Mouse (Mus musculus): ENCODE data around the gene Fam50b. TPM values are rescaled to one million over a fixed set of nuclear protein-coding genes. Genes with fewer than 3 reads are reported as not detected.

Gene Fam50b
- polyA plus RNA-seq, 1 experiment from 2014 or later, result 0.12 TPM

- TF ChIP-seq EP300 (IDR thresholded peaks at IDR 0.05; ENCODE audit: low read depth) (no peak), CTCF (IDR thresholded peaks at IDR 0.05; ENCODE audit: low read depth) (no peak)
- Histone ChIP-seq H3K27ac (ENCODE audit: low read depth) (no peak overlapping the region), H3K9me3 (ENCODE audit: low read length) (no peaks in the 10 kb centered on the region), H3K4me2 (ENCODE audit: low read depth, low read length) (no peak overlapping the region), H3K36me3 (replicated peaks; ENCODE audit: insufficient read depth, low read length) (no peaks in the 10 kb centered on the region), H3K9ac (replicated peaks) (no peak overlapping the region), H3K4me3 (ENCODE audit: low read depth, low read length) (no peak overlapping the region), H3K27me3 (ENCODE audit: insufficient read depth, low read length) (no peaks in the 10 kb centered on the region), H3K4me1 (ENCODE audit: insufficient read depth) (peaks cover 3% of the 10 kb centered on the region; the same call in 1 of the 2 replicates)
- DNase-seq (no peak), ATAC-seq (no peak)
- 44% methylated on average over 1 of the region's 1 CpGs for WGBS (ENCODE audit: insufficient replicate concordance)
These were observed 21.8 kb upstream of the Fam50b start for GRCm38 (mm10) chr13:34712881-34713280.

- WGBS (ENCODE audit: insufficient replicate concordance), result 58% methylated on average over 7 of the region's 7 CpGs
These were observed 19.2 kb upstream of the Fam50b start for GRCm38 (mm10) chr13:34715437-34715838.

GRCm38 (mm10) chr13:34724831-34725592 lies 9.6 kb upstream of the Fam50b start:
- ATAC-seq (peak; percentile 96), DNase-seq (no peak)
- peak overlapping the region; percentile 79 for H3K27ac ChIP-seq (ENCODE audit: low read depth)
- H3K4me3 ChIP-seq (ENCODE audit: low read depth, low read length), result no peak overlapping the region
- no peak overlapping the region for H3K4me2 ChIP-seq (ENCODE audit: low read depth, low read length)
- no peak overlapping the region for H3K9ac ChIP-seq (replicated peaks)
- H3K27me3 ChIP-seq (ENCODE audit: insufficient read depth, low read length), result no peaks in the 10 kb centered on the region
- H3K4me1 ChIP-seq (ENCODE audit: insufficient read depth), result peaks cover 7% of the 10 kb centered on the region; the same call in 1 of the 2 replicates
- WGBS (ENCODE audit: insufficient replicate concordance), result 52% methylated on average over 8 of the region's 8 CpGs
- no peak for TF ChIP-seq EP300 (IDR thresholded peaks at IDR 0.05; ENCODE audit: low read depth)
- TF ChIP-seq CTCF (IDR thresholded peaks at IDR 0.05; ENCODE audit: low read depth), result no peak
- H3K9me3 ChIP-seq (ENCODE audit: low read length), result 0 out of 2 replicates have a peak, but pooled peaks cover 2% of the 10 kb centered on the region
- H3K36me3 ChIP-seq (replicated peaks; ENCODE audit: insufficient read depth, low read length), result no peaks in the 10 kb centered on the region

More at GRCm38 (mm10) chr13:34715437-34715838, 19.2 kb upstream of the Fam50b start:
- no peak for ATAC-seq
- H3K27me3 ChIP-seq (ENCODE audit: insufficient read depth, low read length), result no peaks in the 10 kb centered on the region
- no peaks in the 10 kb centered on the region for H3K9me3 ChIP-seq (ENCODE audit: low read length)
- DNase-seq, result no peak
- no peak overlapping the region for H3K4me2 ChIP-seq (ENCODE audit: low read depth, low read length)
- no peaks in the 10 kb centered on the region for H3K36me3 ChIP-seq (replicated peaks; ENCODE audit: insufficient read depth, low read length)
- TF ChIP-seq EP300 (IDR thresholded peaks at IDR 0.05; ENCODE audit: low read depth) (no peak), CTCF (IDR thresholded peaks at IDR 0.05; ENCODE audit: low read depth) (no peak)
- no peak overlapping the region for H3K27ac ChIP-seq (ENCODE audit: low read depth)
- H3K4me1 ChIP-seq (ENCODE audit: insufficient read depth), result no peaks in the 10 kb centered on the region
- H3K9ac ChIP-seq (replicated peaks), result no peak overlapping the region
- no peak overlapping the region for H3K4me3 ChIP-seq (ENCODE audit: low read depth, low read length)

GRCm38 (mm10) chr13:34725800-34726476 lies 8.7 kb upstream of the Fam50b start:
- WGBS (ENCODE audit: insufficient replicate concordance), result 16% methylated on average over 9 of the region's 9 CpGs
- Histone ChIP-seq H3K4me1 (ENCODE audit: insufficient read depth) (peaks cover 7% of the 10 kb centered on the region; the same call in 1 of the 2 replicates), H3K27ac (ENCODE audit: low read depth) (peak overlapping the region; percentile 79), H3K9me3 (ENCODE audit: low read length) (0 out of 2 replicates have a peak, but pooled peaks cover 2% of the 10 kb centered on the region), H3K36me3 (replicated peaks; ENCODE audit: insufficient read depth, low read length) (no peaks in the 10 kb centered on the region), H3K27me3 (ENCODE audit: insufficient read depth, low read length) (no peaks in the 10 kb centered on the region), H3K4me2 (ENCODE audit: low read depth, low read length) (peak overlapping the region; percentile 10), H3K9ac (replicated peaks) (no peak overlapping the region), H3K4me3 (ENCODE audit: low read depth, low read length) (no peak overlapping the region)
- no peak for DNase-seq
- no peak for ATAC-seq
- TF ChIP-seq EP300 (IDR thresholded peaks at IDR 0.05; ENCODE audit: low read depth), result no peak

- no peak for DNase-seq
- 0 out of 2 replicates have a peak, but pooled peaks cover 2% of the 10 kb centered on the region for H3K9me3 ChIP-seq (ENCODE audit: low read length)
- no peak overlapping the region for H3K9ac ChIP-seq (replicated peaks)
- ATAC-seq, result no peak
- no peak overlapping the region for H3K4me3 ChIP-seq (ENCODE audit: low read depth, low read length)
- TF ChIP-seq CTCF (IDR thresholded peaks at IDR 0.05; ENCODE audit: low read depth), result no peak
- TF ChIP-seq EP300 (IDR thresholded peaks at IDR 0.05; ENCODE audit: low read depth), result no peak
- H3K36me3 ChIP-seq (replicated peaks; ENCODE audit: insufficient read depth, low read length), result no peaks in the 10 kb centered on the region
- peak overlapping the region; percentile 79; the same call in 1 of the 2 replicates for H3K27ac ChIP-seq (ENCODE audit: low read depth)
- H3K27me3 ChIP-seq (ENCODE audit: insufficient read depth, low read length), result no peaks in the 10 kb centered on the region
- WGBS (ENCODE audit: insufficient replicate concordance), result 39% methylated on average over 8 of the region's 8 CpGs
- H3K4me2 ChIP-seq (ENCODE audit: low read depth, low read length), result peak overlapping the region; percentile 10
- peaks cover 7% of the 10 kb centered on the region; the same call in 1 of the 2 replicates for H3K4me1 ChIP-seq (ENCODE audit: insufficient read depth)
These were observed 8.2 kb upstream of the Fam50b start for GRCm38 (mm10) chr13:34726477-34726805.

- H3K4me3 ChIP-seq (ENCODE audit: low read depth, low read length), result no peak overlapping the region
- ATAC-seq, result no peak
- no peaks in the 10 kb centered on the region for H3K36me3 ChIP-seq (replicated peaks; ENCODE audit: insufficient read depth, low read length)
- peaks cover 7% of the 10 kb centered on the region; the same call in 1 of the 2 replicates for H3K4me1 ChIP-seq (ENCODE audit: insufficient read depth)
- no peaks in the 10 kb centered on the region for H3K27me3 ChIP-seq (ENCODE audit: insufficient read depth, low read length)
- 0 out of 2 replicates have a peak, but pooled peaks cover 2% of the 10 kb centered on the region for H3K9me3 ChIP-seq (ENCODE audit: low read length)
- TF ChIP-seq EP300 (IDR thresholded peaks at IDR 0.05; ENCODE audit: low read depth) (no peak), CTCF (IDR thresholded peaks at IDR 0.05; ENCODE audit: low read depth) (no peak)
- no peak overlapping the region for H3K27ac ChIP-seq (ENCODE audit: low read depth)
- H3K9ac ChIP-seq (replicated peaks), result no peak overlapping the region
- DNase-seq, result no peak
- no peak overlapping the region for H3K4me2 ChIP-seq (ENCODE audit: low read depth, low read length)
- WGBS (ENCODE audit: insufficient replicate concordance), result 74% methylated on average over 2 of the region's 2 CpGs
These were observed 7.6 kb upstream of the Fam50b start for GRCm38 (mm10) chr13:34727060-34727459.
